In genomic region chr11:120351250-120352092, GRCm38 (mm10) we compare ENCODE assay signal across 9 mouse cellular contexts. TPM values are rescaled to one million over a fixed set of nuclear protein-coding genes. Genes with fewer than 3 reads are reported as not detected.
DNase-seq lines count a peak whose midpoint lies in the region; ATAC-seq lines count a peak whose summit lies in the region.
"Had no signal": no experiment of that assay in that cellular context is flagged by ENCODE, and none has a peak within 500 bp of the region (broad histone marks: within the 10 kb centered on the region; RNA-seq: fewer than 3 reads in every experiment).

No protein-coding gene starts in this region.

- peak; percentile 57 for DNase-seq in cerebellum, adult 11-12 months
- DNase-seq in cerebellum, adult 8-10 months = no peak
- peak; percentile 22 to 26 for DNase-seq in spleen, postnatal 10 days (ENCODE audit: low spot score in 2 of 2)
- DNase-seq in spleen, adult 12 weeks (ENCODE audit: low spot score) = no peak
- DNase-seq in liver, embryonic 11.5 days (ENCODE audit: low spot score) = no peak
- peak; percentile 51 for DNase-seq in testis, postnatal 10 days (ENCODE audit: low spot score)
- DNase-seq in thymus, postnatal 10 days (ENCODE audit: low spot score in 2 of 2) = no peak

- H3K9ac ChIP-seq in hindbrain, embryonic 12.5 days = no peak overlapping the region
- H3K9ac ChIP-seq in liver, embryonic 11.5 days (ENCODE audit: low read depth, low read length) = no peak overlapping the region

- peaks cover 6% of the 10 kb centered on the region for H3K36me3 ChIP-seq in hindbrain, embryonic 12.5 days
- H3K36me3 ChIP-seq in liver, embryonic 11.5 days (ENCODE audit: control insufficient read depth, insufficient read depth, low read length) = peaks cover 7% of the 10 kb centered on the region; the same call in 1 of the 2 replicates

- no peak overlapping the region for H3K4me2 ChIP-seq in hindbrain, embryonic 12.5 days (replicated peaks)
- peak overlapping the region; percentile 95 for H3K4me2 ChIP-seq in liver, embryonic 11.5 days

- no peaks in the 10 kb centered on the region for H3K27me3 ChIP-seq in hindbrain, embryonic 12.5 days
- H3K27me3 ChIP-seq in liver, embryonic 11.5 days (replicated peaks; ENCODE audit: control insufficient read depth, insufficient read depth, low read length) = no peaks in the 10 kb centered on the region
- H3K27me3 ChIP-seq: CH12.LX had no signal

- H3K4me1 ChIP-seq in hindbrain, embryonic 12.5 days = peaks cover 48% of the 10 kb centered on the region
- H3K4me1 ChIP-seq in liver, embryonic 11.5 days (replicated peaks; ENCODE audit: control insufficient read depth, insufficient read depth, low read length) = peaks cover 67% of the 10 kb centered on the region

- peak overlapping the region; percentile 100 for H3K27ac ChIP-seq in hindbrain, embryonic 12.5 days
- peak overlapping the region; percentile 99 for H3K27ac ChIP-seq in liver, embryonic 11.5 days (ENCODE audit: low read depth, low read length)

- 85% methylated on average over 10 of the region's 10 CpGs for WGBS in hindbrain, embryonic 12.5 days
- WGBS in liver, embryonic 11.5 days = 83% methylated on average over 10 of the region's 10 CpGs

- no peak for ATAC-seq in hindbrain, embryonic 12.5 days (ENCODE audit: low FRiP score)
- no peak for ATAC-seq in liver, embryonic 11.5 days (replicated peaks; ENCODE audit: low FRiP score)

- no peak overlapping the region for H3K4me3 ChIP-seq in hindbrain, embryonic 12.5 days
- peak overlapping the region; percentile 100; the same call in 1 of the 2 replicates for H3K4me3 ChIP-seq in liver, embryonic 11.5 days (ENCODE audit: low read depth, low read length)

- no peaks in the 10 kb centered on the region for H3K9me3 ChIP-seq in hindbrain, embryonic 12.5 days (replicated peaks)
- no peaks in the 10 kb centered on the region for H3K9me3 ChIP-seq in liver, embryonic 11.5 days (ENCODE audit: control insufficient read depth, low read length)

RNA-seq across cellular contexts. Expression of gene Actg1, which starts 3.1 kb away (rescaled TPM):
- polyA plus RNA-seq in hindbrain, embryonic 12.5 days (2016; fragmentation: Nextera tagmentation; extraction: Ambion mirVana) = 3,608 and 3,685 TPM in 2 replicates
- polyA plus RNA-seq in liver, embryonic 11.5 days (2014; fragmentation: Nextera tagmentation; extraction: Ambion mirVana) = 1,592 and 1,704 TPM in 2 replicates

RNA-seq across cellular contexts. Expression of gene Fscn2, which starts 9.9 kb away (rescaled TPM):
- 1.2 and 1.3 TPM in 2 replicates for polyA plus RNA-seq in hindbrain, embryonic 12.5 days (2016; fragmentation: Nextera tagmentation; extraction: Ambion mirVana)
- 0.29 TPM in 1 of 2 replicates, not detected in the other for polyA plus RNA-seq in liver, embryonic 11.5 days (2014; fragmentation: Nextera tagmentation; extraction: Ambion mirVana)

RNA-seq across cellular contexts. Expression of gene Faap100, which starts 27.1 kb away (rescaled TPM):
- 52.2 and 59.1 TPM in 2 replicates for polyA plus RNA-seq in hindbrain, embryonic 12.5 days (2016; fragmentation: Nextera tagmentation; extraction: Ambion mirVana)
- polyA plus RNA-seq in liver, embryonic 11.5 days (2014; fragmentation: Nextera tagmentation; extraction: Ambion mirVana) = 22.8 and 23.2 TPM in 2 replicates

Comparison
In these comparisons a context has a peak if more than half of its experiments do, and no peak if none do; other contexts are left out.
1. DNase-seq: peak in cerebellum, adult 11-12 months (single experiment), spleen, postnatal 10 days (2 of 2) and testis, postnatal 10 days (single experiment); none in cerebellum, adult 8-10 months (single experiment), spleen, adult 12 weeks (single experiment), liver, embryonic 11.5 days (single experiment) and thymus, postnatal 10 days (0 of 2).